Comparison of ENCODE assay signal across 8 mouse cellular contexts in genomic region chrX:103821832-103822196, GRCm38 (mm10). TPM values are rescaled to one million over a fixed set of nuclear protein-coding genes. Genes with fewer than 3 reads are reported as not detected.
A peak's percentile ranks its signal among the peaks of the same experiment; 100 is the strongest.
DNase-seq lines count a peak whose midpoint lies in the region; ATAC-seq and TF ChIP-seq lines count a peak whose summit lies in the region.

Slc16a2 (minus strand) TSS chrX:103821983.

- peak within 1 kb of the TSS; percentile 82 for H3K27ac ChIP-seq in embryonic facial prominence, embryonic 10.5 days (replicated peaks)
- H3K27ac ChIP-seq in limb, embryonic 14.5 days (replicated peaks; ENCODE audit: low read depth, low read length): peak within 1 kb of the TSS; percentile 90
- peak within 1 kb of the TSS; percentile 77 for H3K27ac ChIP-seq in midbrain, embryonic 15.5 days

- no peak for ATAC-seq in erythroblast, adult 5-6 weeks (replicated peaks; ENCODE audit: low FRiP score, poor library complexity, severe bottlenecking)
- ATAC-seq in limb, embryonic 14.5 days (ENCODE audit: low FRiP score, low read depth): peak; percentile 85
- peak; percentile 92 for ATAC-seq in midbrain, embryonic 15.5 days (replicated peaks)

- H3K9me3 ChIP-seq in erythroblast, embryonic 14.5 days (ENCODE audit: control insufficient read depth, low read length): peaks cover 11% of the 10 kb centered on the region
- no peaks in the 10 kb centered on the region for H3K9me3 ChIP-seq in embryonic facial prominence, embryonic 10.5 days
- no peaks in the 10 kb centered on the region for H3K9me3 ChIP-seq in limb, embryonic 14.5 days (ENCODE audit: control insufficient read depth, low read length)
- H3K9me3 ChIP-seq in midbrain, embryonic 15.5 days: no peaks in the 10 kb centered on the region

- peak; percentile 86 for DNase-seq in embryonic facial prominence, embryonic 10.5 days (ENCODE audit: low spot score)
- peak; percentile 41 to 55 for DNase-seq in heart, adult 9 months (ENCODE audit: low spot score in 2 of 2)
- DNase-seq in kidney, adult 8-10 months: peak; percentile 48 to 49
- DNase-seq in limb, embryonic 14.5 days (ENCODE audit: low spot score): peak; percentile 66
- peak; percentile 12 to 64 for DNase-seq in spleen, postnatal 4 days (ENCODE audit: low spot score in 2 of 2)

- WGBS in embryonic facial prominence, embryonic 10.5 days: 11% methylated on average over 17 of the region's 17 CpGs
- WGBS in limb, embryonic 14.5 days: 8% methylated on average over 10 of the region's 17 CpGs
- WGBS in midbrain, embryonic 15.5 days: 24% methylated on average over 16 of the region's 17 CpGs

- peak within 1 kb of the TSS; percentile 65 for H3K4me2 ChIP-seq in limb, embryonic 14.5 days (replicated peaks; ENCODE audit: low read depth, low read length, severe bottlenecking)
- peak within 1 kb of the TSS; percentile 82 for H3K4me2 ChIP-seq in midbrain, embryonic 15.5 days

- H3K4me3 ChIP-seq in erythroblast, embryonic 14.5 days (replicated peaks): peak within 1 kb of the TSS; percentile 44
- peak within 1 kb of the TSS; percentile 64 for H3K4me3 ChIP-seq in embryonic facial prominence, embryonic 10.5 days
- H3K4me3 ChIP-seq in limb, embryonic 14.5 days (replicated peaks; ENCODE audit: low read length): peak within 1 kb of the TSS; percentile 53
- H3K4me3 ChIP-seq in midbrain, embryonic 15.5 days: peak within 1 kb of the TSS; percentile 53

- H3K36me3 ChIP-seq in erythroblast, embryonic 14.5 days (ENCODE audit: control insufficient read depth): no peaks in the 10 kb centered on the region
- no peaks in the 10 kb centered on the region for H3K36me3 ChIP-seq in embryonic facial prominence, embryonic 10.5 days (replicated peaks)
- no peaks in the 10 kb centered on the region for H3K36me3 ChIP-seq in limb, embryonic 14.5 days (ENCODE audit: control insufficient read depth, insufficient read depth, low read length)
- no peaks in the 10 kb centered on the region for H3K36me3 ChIP-seq in midbrain, embryonic 15.5 days (replicated peaks)

- peak within 1 kb of the TSS; percentile 65 for H3K9ac ChIP-seq in limb, embryonic 14.5 days (ENCODE audit: low read depth, low read length, severe bottlenecking)
- peak within 1 kb of the TSS; percentile 55 for H3K9ac ChIP-seq in midbrain, embryonic 15.5 days

- TF ChIP-seq POLR2A in limb, embryonic 14.5 days (IDR thresholded peaks at IDR 0.05; ENCODE audit: borderline replicate concordance, extremely low read depth, insufficient read depth, insufficient read length): peak; percentile 60; the same call in 1 of the 2 replicates

- no peaks in the 10 kb centered on the region for H3K4me1 ChIP-seq in erythroblast, embryonic 14.5 days (ENCODE audit: control insufficient read depth)
- peaks cover 14% of the 10 kb centered on the region; the same call in 1 of the 2 replicates for H3K4me1 ChIP-seq in embryonic facial prominence, embryonic 10.5 days
- H3K4me1 ChIP-seq in limb, embryonic 14.5 days (ENCODE audit: control insufficient read depth, insufficient read depth, low read length): peaks cover 4% of the 10 kb centered on the region
- peaks cover 8% of the 10 kb centered on the region for H3K4me1 ChIP-seq in midbrain, embryonic 15.5 days

- peaks cover 42% of the 10 kb centered on the region for H3K27me3 ChIP-seq in erythroblast, embryonic 14.5 days (ENCODE audit: control insufficient read depth)
- peaks cover 96% of the 10 kb centered on the region for H3K27me3 ChIP-seq in embryonic facial prominence, embryonic 10.5 days (replicated peaks; ENCODE audit: low read depth, poor library complexity, severe bottlenecking)
- no peaks in the 10 kb centered on the region for H3K27me3 ChIP-seq in limb, embryonic 14.5 days (ENCODE audit: control insufficient read depth, insufficient read depth, low read length)
- peaks cover 52% of the 10 kb centered on the region for H3K27me3 ChIP-seq in midbrain, embryonic 15.5 days (replicated peaks)

RNA-seq across cellular contexts. Expression of gene Slc16a2, which starts in this region (rescaled TPM):
- 0.01 TPM in 1 of 2 replicates, not detected in the other for polyA plus RNA-seq in erythroblast, embryonic 14.5 days (2012)
- total RNA-seq in erythroblast, adult 5-6 weeks (2015; ENCODE audit: low replicate concordance): 0.19 TPM in 1 of 2 replicates, not detected in the other
- not detected in 2 replicates for total RNA-seq in erythroblast, adult 5-6 weeks (2017; ENCODE audit: low replicate concordance)
- polyA plus RNA-seq in embryonic facial prominence, embryonic 10.5 days (2016; fragmentation: Nextera tagmentation; extraction: Ambion mirVana): 8.2 and 9.9 TPM in 2 replicates
- 44.1 and 70.7 TPM in 2 replicates for polyA plus RNA-seq in limb, embryonic 14.5 days (2012; rRNA removed)
- 49.6 and 53.3 TPM in 2 replicates for polyA plus RNA-seq in limb, embryonic 14.5 days (2014; fragmentation: Nextera tagmentation; extraction: Ambion mirVana)
- polyA plus RNA-seq in midbrain, embryonic 15.5 days (2015; fragmentation: Nextera tagmentation; extraction: Ambion mirVana): 29.1 and 29.7 TPM in 2 replicates
